Mouse (Mus musculus): ENCODE measurements around the gene Agbl1.

DNA sequence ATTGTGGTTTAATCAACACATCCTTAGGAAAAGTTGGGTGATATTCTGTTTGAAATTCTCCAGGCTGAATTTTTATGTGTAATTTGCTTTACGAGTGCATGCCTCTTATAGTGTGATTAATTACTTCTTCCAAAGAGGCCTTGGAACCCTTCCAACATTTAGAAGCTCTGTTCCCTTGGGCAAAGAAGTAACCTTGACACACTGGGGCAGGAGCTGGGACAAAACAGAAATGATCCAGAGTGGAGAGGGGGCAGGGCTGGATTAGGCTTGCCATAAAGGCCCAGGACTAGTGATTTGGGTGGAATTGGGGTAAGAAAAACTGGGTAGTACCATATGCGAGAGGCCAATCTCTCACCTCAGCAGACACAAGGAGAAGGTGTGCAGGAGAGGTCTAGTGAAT lies 316.8 kb downstream of the Agbl1 start:
- no peak for TF ChIP-seq CTCF (conservative IDR thresholded peaks at IDR 0.05; ENCODE audit: insufficient read depth, insufficient read length, low read depth, low read length)
- no peak for TF ChIP-seq POLR2A (IDR thresholded peaks at IDR 0.05; ENCODE audit: low read depth, low read length)

Data from kidney, adult 2 months (tissue).